Mouse (Mus musculus) liver, adult (tissue): Measurements from ENCODE around the gene Fermt3.

ENCODE experiments used
- GATA4 ChIP-seq: IDR thresholded peaks from 2 replicates; pipeline ENCODE4 v1.6.1; 2014; ENCODE audit warnings: mild to moderate bottlenecking, low read length; ENCODE audit not compliant: insufficient replicate concordance

The Fermt3 gene

DNA sequence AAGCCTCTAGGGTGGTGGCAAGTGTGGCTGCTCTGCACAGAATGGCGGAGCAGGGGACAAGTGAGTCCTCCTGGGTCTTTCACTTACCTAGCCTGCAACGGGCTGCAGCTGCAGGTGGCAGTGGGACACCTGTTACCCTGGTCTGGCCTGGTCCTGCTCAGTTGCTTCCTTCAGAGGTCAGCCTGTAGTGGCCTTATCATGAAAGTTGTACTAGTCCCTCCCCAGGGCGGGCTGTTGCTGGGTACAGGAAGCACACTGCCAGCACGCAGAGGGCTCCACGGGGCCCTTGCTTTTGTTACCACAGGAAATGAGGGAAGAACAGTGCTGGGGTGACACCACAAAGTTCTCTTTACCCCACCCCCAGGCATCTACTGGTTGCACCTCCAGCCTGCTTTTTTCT lies at the start of gene Fermt3:
Fermt3 (minus strand) TSS at position 279 of the 400 bp plus-strand sequence.
- TF ChIP-seq GATA4, result no peak

DNA sequence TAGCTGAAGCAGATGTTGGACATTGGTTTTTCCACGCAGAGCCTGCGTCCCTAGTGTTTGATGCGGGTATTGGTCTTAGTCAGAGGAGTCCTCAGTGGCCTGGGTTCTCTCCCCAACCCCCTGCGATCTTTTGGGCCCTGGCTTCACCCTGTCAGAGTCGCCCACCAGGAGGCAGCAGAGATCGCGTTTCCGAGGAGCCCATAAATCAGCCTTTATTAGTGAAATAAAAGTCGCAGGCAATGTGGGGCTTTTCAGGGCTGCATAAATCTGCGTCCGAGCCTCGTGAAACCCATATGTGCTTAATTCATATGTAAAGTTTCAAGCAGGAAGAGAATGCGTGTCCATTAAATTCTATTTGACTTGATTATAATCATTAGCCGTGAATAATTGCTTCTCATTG lies 48.9 kb upstream of the Fermt3 start:
- no peak for TF ChIP-seq GATA4

- no peak for TF ChIP-seq GATA4
Observed at GRCm38 (mm10) chr19:7067344-7068050, 48.2 kb upstream of the Fermt3 start.

- TF ChIP-seq GATA4, result no peak
Observed at GRCm38 (mm10) chr19:7066828-7067342, 47.6 kb upstream of the Fermt3 start.

- no peak for TF ChIP-seq GATA4
Observed at GRCm38 (mm10) chr19:7066034-7066827, 47.0 kb upstream of the Fermt3 start.

DNA sequence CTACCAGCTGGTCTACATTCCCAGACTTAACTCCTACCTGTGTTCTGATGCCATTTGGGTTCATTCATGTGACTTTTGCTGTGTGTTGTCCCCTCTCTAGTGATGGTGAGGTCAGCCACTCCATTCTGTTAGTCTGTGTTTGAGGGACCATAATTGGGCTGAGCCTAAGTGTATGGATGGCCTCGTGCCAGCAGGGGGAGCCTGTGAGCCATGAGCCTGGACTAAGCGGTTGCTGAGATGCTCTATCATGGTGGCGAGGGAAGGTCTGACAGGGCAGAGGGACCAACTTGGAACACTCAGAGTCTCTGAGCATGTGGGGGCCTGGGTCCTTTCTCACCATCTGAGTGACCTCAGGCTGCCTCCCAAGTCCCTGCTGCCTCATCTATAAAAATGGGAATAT lies 45.3 kb upstream of the Fermt3 start:
- TF ChIP-seq GATA4, result no peak

- no peak for TF ChIP-seq GATA4
Observed at GRCm38 (mm10) chr19:7062916-7063315, 43.6 kb upstream of the Fermt3 start.

- TF ChIP-seq GATA4, result no peak
Observed at GRCm38 (mm10) chr19:7062110-7062509, 42.8 kb upstream of the Fermt3 start.

DNA sequence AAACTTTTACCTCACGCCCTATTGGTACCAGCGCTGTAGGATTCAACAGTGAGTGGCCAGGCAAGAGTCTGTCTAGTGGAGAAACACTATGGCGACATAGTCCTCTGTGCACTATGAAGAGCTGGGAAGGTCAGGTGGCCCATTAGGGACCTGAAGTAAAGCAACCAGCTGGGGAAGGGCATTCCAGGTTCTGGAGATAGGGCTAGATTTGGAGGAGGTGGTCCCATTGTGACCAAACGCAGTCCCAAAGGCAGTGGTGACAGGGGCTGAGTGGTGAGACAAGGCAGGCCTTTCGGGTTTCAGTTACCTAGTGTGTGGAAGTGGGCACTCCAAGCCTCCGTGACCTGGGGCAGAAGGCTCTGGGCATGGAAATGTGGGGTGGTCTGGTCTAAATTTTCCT lies 39.3 kb upstream of the Fermt3 start:
- no peak for TF ChIP-seq GATA4

- no peak for TF ChIP-seq GATA4
Observed at GRCm38 (mm10) chr19:7057722-7058207, 38.5 kb upstream of the Fermt3 start.

DNA sequence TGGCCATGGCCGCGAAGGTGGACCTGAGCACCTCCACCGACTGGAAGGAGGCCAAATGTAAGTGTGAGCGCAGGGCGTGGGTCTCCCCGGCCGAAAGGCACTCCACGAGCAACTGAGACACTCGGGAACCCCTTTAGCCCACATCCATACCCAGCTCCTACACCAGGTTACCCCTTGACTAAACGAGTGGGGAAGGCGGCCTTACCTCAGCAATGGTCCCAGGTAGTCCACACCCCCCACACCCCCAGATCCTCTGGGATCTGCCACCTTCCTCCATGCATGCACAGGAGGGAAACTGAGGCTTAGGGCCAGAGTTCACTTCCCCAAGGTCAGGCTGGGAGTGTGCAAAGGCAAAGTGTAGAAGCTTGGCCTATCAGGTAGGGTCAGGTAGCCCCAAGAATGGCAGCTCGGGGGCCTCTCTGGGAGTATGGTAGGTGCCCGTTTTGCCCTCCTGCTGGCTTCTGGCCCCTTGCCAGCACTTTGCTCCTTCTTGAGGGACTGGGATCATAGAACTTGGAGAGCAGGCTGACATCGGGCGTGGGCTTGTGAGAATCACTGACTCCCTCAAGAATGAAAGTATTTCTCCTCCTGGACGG lies 38.0 kb upstream of the Fermt3 start:
- no peak for TF ChIP-seq GATA4

GRCm38 (mm10) chr19:7056248-7057087 lies 37.2 kb upstream of the Fermt3 start, which contains the start of gene Macrod1:
Gene Macrod1 (plus strand): TSS chr19:7056810.
- no peak for TF ChIP-seq GATA4

GRCm38 (mm10) chr19:7055173-7055572 lies 35.9 kb upstream of the Fermt3 start:
- TF ChIP-seq GATA4, result no peak

DNA sequence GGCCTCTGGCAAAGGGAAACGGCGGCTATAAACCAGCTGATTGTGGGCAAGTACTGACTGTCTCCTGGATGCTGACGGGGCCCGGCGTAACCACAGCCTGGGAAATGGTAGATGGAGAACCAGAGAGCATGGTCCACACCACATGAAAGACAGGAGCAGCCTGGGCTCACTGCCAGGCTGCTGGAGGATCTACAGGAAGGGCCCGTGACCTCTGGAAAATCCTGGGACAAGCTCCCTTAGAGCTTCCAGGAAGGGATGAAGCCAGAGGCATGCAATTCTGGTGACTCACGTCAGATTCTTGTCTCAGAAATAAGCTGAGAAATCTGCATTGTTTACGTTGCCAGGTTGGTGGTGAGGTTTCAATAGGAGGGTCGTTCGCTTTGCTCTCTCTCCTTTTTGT lies 35.5 kb upstream of the Fermt3 start:
- TF ChIP-seq GATA4, result no peak

- no peak for TF ChIP-seq GATA4
Observed at GRCm38 (mm10) chr19:7044706-7045105, 25.4 kb upstream of the Fermt3 start.
